Mouse (Mus musculus) MEL (cell line): ENCODE results near the gene Senp1. TPM values are rescaled to one million over a fixed set of nuclear protein-coding genes. Genes with fewer than 3 reads are reported as not detected.

Experiments
- DNase-seq: peaks from one replicate; pipeline ENCODE4 v3.0.0; 2011; ENCODE audit warnings: low read depth, low spot score
- H3K27ac ChIP-seq: 2 replicates; pipeline ENCODE4 v1.5.1; 2012; ENCODE audit warnings: low read depth, mild to moderate bottlenecking, control low read depth, low read length, moderate library complexity; ENCODE audit not compliant: control insufficient read depth
- H3K27me3 ChIP-seq, 2 experiments: fragments of 150-350 bp in 1 of 2; sonication (generic) in 1 of 2; 2 replicates each; pipeline ENCODE4 v1.6.1; 2012; ENCODE audit warnings: low read length in 2 of 2, mild to moderate bottlenecking in 2 of 2, improper control_type of control experiment in 1 of 2, moderate library complexity in 1 of 2; ENCODE audit not compliant: insufficient read depth in 2 of 2, control insufficient read depth in 1 of 2
- H3K36me3 ChIP-seq, 2 experiments: 2 replicates each; pipeline ENCODE4 v1.6.1; 2012 to 2014; ENCODE audit warnings: low read length in 2 of 2, improper control_type of control experiment in 1 of 2, inconsistent platforms in 1 of 2, mild to moderate bottlenecking in 1 of 2; ENCODE audit not compliant: insufficient read depth in 2 of 2, control insufficient read depth in 1 of 2
- H3K4me1 ChIP-seq, 2 experiments: fragments of 150-350 bp in 1 of 2; sonication (generic) in 1 of 2; 2 replicates each; pipeline ENCODE4 v1.6.1; 2012; ENCODE audit warnings: low read length in 2 of 2, improper control_type of control experiment in 1 of 2, mild to moderate bottlenecking in 1 of 2; ENCODE audit not compliant: insufficient read depth in 2 of 2, control insufficient read depth in 1 of 2
- H3K4me3 ChIP-seq, 2 experiments: fragments of 150-350 bp in 1 of 2; sonication (generic) in 1 of 2; 2 replicates each; pipeline ENCODE4 v1.5.1; 2012; ENCODE audit warnings: low read depth in 2 of 2, low read length in 2 of 2, mild to moderate bottlenecking in 2 of 2, moderate library complexity in 2 of 2, control low read depth in 1 of 2, improper control_type of control experiment in 1 of 2; ENCODE audit not compliant: control insufficient read depth in 1 of 2, insufficient read depth in 1 of 2
- H3K79me2 ChIP-seq: 2 replicates; pipeline ENCODE4 v1.6.1; 2012; ENCODE audit warnings: mild to moderate bottlenecking, low read length, moderate library complexity; ENCODE audit not compliant: control insufficient read depth, poor library complexity, insufficient read depth
- H3K9ac ChIP-seq: 2 replicates; pipeline ENCODE4 v1.6.1; 2012; ENCODE audit warnings: low read depth, mild to moderate bottlenecking, control low read depth, low read length, moderate library complexity; ENCODE audit not compliant: control insufficient read depth, poor library complexity, severe bottlenecking
- H3K9me3 ChIP-seq: fragments of 150-350 bp; sonication (generic); replicated peaks from 2 replicates; pipeline ENCODE4 v1.6.1; 2012; ENCODE audit warnings: mild to moderate bottlenecking, low read length, improper control_type of control experiment, moderate library complexity; ENCODE audit not compliant: insufficient read depth
- CTCF ChIP-seq, 3 experiments: IDR thresholded peaks in 2 of 3; conservative IDR thresholded peaks in 1 of 3; 2 replicates each; pipeline ENCODE4 v1.5.1; 2011 to 2012; ENCODE audit warnings: low read length in 3 of 3, low read depth in 2 of 3, mild to moderate bottlenecking in 2 of 3, improper control_type of control experiment in 1 of 3, inconsistent platforms in 1 of 3, mixed read lengths in 1 of 3, moderate library complexity in 1 of 3; ENCODE audit not compliant: control insufficient read depth in 1 of 3, insufficient read depth in 1 of 3, poor library complexity in 1 of 3, severe bottlenecking in 1 of 3
- E2F4 ChIP-seq: IDR thresholded peaks from 2 replicates; pipeline ENCODE4 v1.6.1; 2011; ENCODE audit warnings: low read depth, low read length, improper control_type of control experiment, borderline replicate concordance
- HCFC1 ChIP-seq: IDR thresholded peaks from 2 replicates; pipeline ENCODE4 v1.6.1; 2012; ENCODE audit warnings: low read depth, mild to moderate bottlenecking, inconsistent platforms, low read length, improper control_type of control experiment, moderate library complexity
- MAFK ChIP-seq: IDR thresholded peaks from 2 replicates; pipeline ENCODE4 v1.6.1; 2011; ENCODE audit warnings: low read depth, mild to moderate bottlenecking, low read length, improper control_type of control experiment, borderline replicate concordance
- MAZ ChIP-seq: IDR thresholded peaks from 2 replicates; pipeline ENCODE4 v1.6.1; 2012; ENCODE audit warnings: low read depth, mild to moderate bottlenecking, inconsistent platforms, low read length, improper control_type of control experiment
- MXI1 ChIP-seq: IDR thresholded peaks from 2 replicates; pipeline ENCODE4 v1.6.1; 2011; ENCODE audit warnings: mild to moderate bottlenecking, low read depth, low read length, improper control_type of control experiment
- NELFE ChIP-seq: IDR thresholded peaks from 2 replicates; pipeline ENCODE4 v1.6.1; 2011; ENCODE audit warnings: low read depth, low read length, improper control_type of control experiment
- POLR2AphosphoS5 ChIP-seq: IDR thresholded peaks from 2 replicates; pipeline ENCODE4 v1.6.1; 2012; ENCODE audit warnings: low read depth, borderline replicate concordance, mild to moderate bottlenecking, inconsistent platforms, low read length, moderate library complexity, mixed read lengths
- RAD21 ChIP-seq: IDR thresholded peaks from 2 replicates; pipeline ENCODE4 v1.6.1; 2011; ENCODE audit warnings: mild to moderate bottlenecking, low read depth, low read length, improper control_type of control experiment
- RCOR1 ChIP-seq: IDR thresholded peaks from 2 replicates; pipeline ENCODE4 v1.6.1; 2012; ENCODE audit warnings: low read depth, mild to moderate bottlenecking, inconsistent platforms, low read length, improper control_type of control experiment
- SMC3 ChIP-seq: IDR thresholded peaks from 2 replicates; pipeline ENCODE4 v1.6.1; 2011; ENCODE audit warnings: low read depth, low read length, improper control_type of control experiment
- TAL1 ChIP-seq: IDR thresholded peaks from 2 replicates; pipeline ENCODE4 v1.6.1; 2012; ENCODE audit warnings: mild to moderate bottlenecking, inconsistent platforms, low read length, moderate library complexity, mixed read lengths
- TBP ChIP-seq: IDR thresholded peaks from 2 replicates; pipeline ENCODE4 v1.8.0; 2011; ENCODE audit warnings: low read depth, low read length, improper control_type of control experiment
- TCF12 ChIP-seq: IDR thresholded peaks from 2 replicates; pipeline ENCODE4 v1.6.1; 2014; ENCODE audit warnings: low read depth, mild to moderate bottlenecking, inconsistent platforms, low read length, improper control_type of control experiment, moderate library complexity
- UBTF ChIP-seq: IDR thresholded peaks from 2 replicates; pipeline ENCODE4 v1.6.1; 2012; ENCODE audit warnings: low read depth, mild to moderate bottlenecking, inconsistent platforms, low read length, improper control_type of control experiment, moderate library complexity, borderline replicate concordance; ENCODE audit not compliant: insufficient read depth
- USF1 ChIP-seq: IDR thresholded peaks from 2 replicates; pipeline ENCODE4 v1.6.1; 2014; ENCODE audit warnings: low read depth, mild to moderate bottlenecking, inconsistent platforms, low read length, improper control_type of control experiment, moderate library complexity
- ZC3H11A ChIP-seq: IDR thresholded peaks from 2 replicates; pipeline ENCODE4 v1.6.1; 2012; ENCODE audit warnings: low read depth, mild to moderate bottlenecking, inconsistent platforms, low read length, improper control_type of control experiment
- ZMIZ1 ChIP-seq: IDR thresholded peaks from 2 replicates; pipeline ENCODE4 v1.6.1; 2012; ENCODE audit warnings: low read depth, mild to moderate bottlenecking, inconsistent platforms, low read length, improper control_type of control experiment, moderate library complexity
- polyA plus RNA-seq, 2 experiments: library from polyadenylated mRNA; stranded (reverse) in 1 of 2; unstranded in 1 of 2; fragments of >175 nt in 1 of 2; fragments of >200 nt in 1 of 2; gene quantifications; 2 replicates each; pipeline versions ENCODE4 v1.2.1 to v1.2.4; 2012; ENCODE audit warnings: low replicate concordance in 2 of 2, low read depth in 1 of 2; ENCODE audit not compliant: insufficient read length in 2 of 2, insufficient read depth in 1 of 2, missing spikeins in 1 of 2
- total RNA-seq: library from RNA; depleted of rRNA; stranded (reverse); fragments of 300-350 nt; gene quantifications from 2 replicates; pipeline ENCODE4 v1.2.3, GENCODE M21; 2012

Gene Senp1
- total and polyA plus RNA-seq, 3 experiments, result 34.1 to 96.5 TPM; not detected in 1

DNA sequence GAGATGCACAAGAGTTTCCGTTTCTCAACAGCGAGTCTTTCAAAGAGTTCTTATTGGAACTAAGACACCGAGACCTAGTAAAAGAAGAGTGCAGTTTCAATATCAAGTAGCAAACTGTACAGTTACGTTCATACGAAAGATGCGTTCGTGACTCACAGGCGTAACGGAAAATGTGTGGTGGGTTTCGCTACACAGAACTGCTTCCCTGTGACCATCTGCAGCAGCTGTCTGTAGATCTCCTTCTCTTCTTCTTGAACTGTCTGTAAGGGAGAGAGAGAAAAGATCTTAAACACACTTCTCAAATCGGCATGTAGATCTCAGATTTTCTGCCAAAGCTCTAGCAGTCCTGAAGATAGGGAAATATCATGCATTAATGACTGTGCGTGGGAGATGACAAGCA, 26.9 kb downstream of the Senp1 start:
- DNase-seq, result no peak
- TF ChIP-seq MXI1 (no peak), USF1 (no peak), UBTF (no peak), MAFK (no peak), E2F4 (no peak), TBP (no peak)
- H3K79me2 ChIP-seq, result no peaks in the 10 kb centered on the region
- no peaks in the 10 kb centered on the region for H3K9me3 ChIP-seq
- no peak overlapping the region for H3K27ac ChIP-seq
- H3K4me1 ChIP-seq, result no peaks in the 10 kb centered on the region
- no peaks in the 10 kb centered on the region for H3K27me3 ChIP-seq
- H3K36me3 ChIP-seq, result peaks cover 0 to 71% of the 10 kb centered on the region in 2 experiments; a peak in 2 of 4 replicates
- no peak overlapping the region for H3K4me3 ChIP-seq
- no peak overlapping the region for H3K9ac ChIP-seq

DNA sequence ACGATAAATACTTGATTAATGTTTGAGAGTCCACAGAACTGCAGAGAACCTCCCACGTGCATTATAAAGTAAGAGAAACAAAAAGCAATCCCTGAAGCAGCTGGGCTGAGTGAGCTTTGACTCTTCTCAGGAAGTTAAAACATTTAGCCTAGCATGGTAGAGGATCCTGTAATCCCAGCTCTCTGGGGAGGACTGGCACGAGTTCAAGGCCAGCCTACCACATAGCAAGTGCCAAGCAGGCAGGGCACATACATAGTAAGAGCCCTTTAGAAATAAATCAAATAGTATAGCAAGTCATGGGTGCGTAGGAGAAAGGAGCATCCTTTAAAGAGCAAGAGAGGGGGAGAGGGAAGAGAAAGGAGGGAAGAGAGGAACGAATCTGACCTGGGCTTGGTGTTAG, 27.7 kb downstream of the Senp1 start:
- Histone ChIP-seq H3K27me3 (no peaks in the 10 kb centered on the region), H3K4me3 (no peak overlapping the region), H3K9me3 (no peaks in the 10 kb centered on the region), H3K27ac (no peak overlapping the region), H3K79me2 (no peaks in the 10 kb centered on the region), H3K36me3 (peaks cover 0 to 67% of the 10 kb centered on the region in 2 experiments; a peak in 2 of 4 replicates), H3K9ac (no peak overlapping the region), H3K4me1 (no peaks in the 10 kb centered on the region)
- DNase-seq, result no peak
- TF ChIP-seq POLR2AphosphoS5 (no peak), TCF12 (no peak), TAL1 (no peak), ZMIZ1 (no peak), MAZ (no peak), RCOR1 (no peak), ZC3H11A (no peak), RAD21 (no peak), HCFC1 (no peak), NELFE (no peak)

DNA sequence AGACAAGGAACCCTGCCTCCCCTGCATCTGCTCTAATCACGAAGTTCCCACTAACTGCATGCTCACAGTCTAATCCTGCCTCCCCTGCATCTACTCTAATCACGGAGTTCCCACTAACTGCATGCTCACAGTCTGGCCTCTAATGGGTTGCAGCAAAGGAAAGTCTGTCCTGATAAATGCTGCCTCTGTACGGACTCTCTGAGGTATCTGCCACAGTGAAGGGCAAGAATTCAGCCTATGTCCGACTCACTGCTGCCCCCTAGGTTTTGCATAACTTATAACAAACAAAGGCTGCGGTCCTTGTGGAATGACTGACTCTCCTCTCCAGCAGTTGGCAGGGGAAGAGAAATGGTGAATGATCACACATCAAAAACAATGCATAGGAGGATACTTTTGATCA, 38.3 kb downstream of the Senp1 start:
- peak; percentile 79 for DNase-seq
- no peaks in the 10 kb centered on the region for H3K27me3 ChIP-seq
- H3K36me3 ChIP-seq, result peaks cover 8 to 54% of the 10 kb centered on the region in 2 experiments
- H3K79me2 ChIP-seq, result no peaks in the 10 kb centered on the region
- H3K4me1 ChIP-seq, result peaks cover 5 to 9% of the 10 kb centered on the region in 2 experiments
- no peak overlapping the region for H3K27ac ChIP-seq
- no peaks in the 10 kb centered on the region for H3K9me3 ChIP-seq
- H3K4me3 ChIP-seq, result no peak overlapping the region
- TF ChIP-seq UBTF (no peak), SMC3 (peak; percentile 21; the same call in 1 of the 2 replicates), CTCF (IDR thresholded peaks at IDR 0.05 in 2 of 3, conservative IDR thresholded peaks at IDR 0.05 in 1 of 3; ENCODE audit: control insufficient read depth in 1 of 3, insufficient read depth in 1 of 3, low read depth in 2 of 3, low read length in 3 of 3, poor library complexity in 1 of 3, severe bottlenecking in 1 of 3) (peak; percentile 51 to 77 (median 62))
- H3K9ac ChIP-seq, result no peak overlapping the region
